Comparison of ENCODE assay signal across 9 mouse cellular contexts in the genomic region with DNA sequence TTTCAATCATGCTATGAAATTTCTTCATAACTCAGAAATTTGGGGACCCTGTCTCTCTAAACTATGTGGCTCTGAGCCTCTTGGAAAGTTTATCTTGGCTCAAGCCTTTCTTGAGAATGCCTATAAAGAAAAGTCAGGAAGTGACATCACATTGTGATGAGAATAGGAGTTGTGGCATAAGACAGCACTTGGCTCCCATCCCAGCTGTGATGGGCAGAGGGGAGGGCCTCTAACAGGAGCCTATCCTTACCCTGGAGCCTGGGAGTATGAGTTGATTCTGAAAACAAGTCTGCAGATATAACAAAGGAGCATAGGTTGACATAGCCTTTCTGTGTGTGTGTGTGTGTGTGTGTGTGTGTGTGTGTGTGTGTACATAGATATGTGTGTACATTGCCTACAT.
DNase-seq lines count a peak whose midpoint lies in the region; ATAC-seq and TF ChIP-seq lines count a peak whose summit lies in the region.
"Had no signal": no experiment of that assay in that cellular context is flagged by ENCODE, and none has a peak within 500 bp of the region (broad histone marks: within the 10 kb centered on the region; RNA-seq: fewer than 3 reads in every experiment).

No protein-coding gene starts in this region.

- peaks cover 21% of the 10 kb centered on the region for H3K4me1 ChIP-seq in heart, embryonic 12.5 days (replicated peaks)
- peaks cover 9% of the 10 kb centered on the region for H3K4me1 ChIP-seq in kidney, embryonic 15.5 days

- H3K27me3 ChIP-seq in heart, embryonic 12.5 days (replicated peaks): no peaks in the 10 kb centered on the region
- H3K27me3 ChIP-seq in kidney, embryonic 15.5 days: no peaks in the 10 kb centered on the region

- no peak overlapping the region for H3K27ac ChIP-seq in heart, embryonic 12.5 days (ENCODE audit: poor library complexity, severe bottlenecking)
- H3K27ac ChIP-seq in kidney, embryonic 15.5 days: peak overlapping the region; percentile 81

- no peak for DNase-seq in heart, adult 8-10 months (ENCODE audit: low spot score)
- peak; percentile 20 for DNase-seq in brain, embryonic 14.5 days (ENCODE audit: low read depth)
- peak; percentile 26 for DNase-seq in lung, postnatal 25 days (ENCODE audit: low spot score)
- DNase-seq in layer of hippocampus, adult 18-20 months (ENCODE audit: low spot score in 2 of 2): no peak
- DNase-seq in right cerebral cortex, adult 18-20 months: no peak
- DNase-seq: forebrain, postnatal 0 days; liver, postnatal 0 days had no signal

- no peak for TF ChIP-seq CTCF in brain, embryonic 14.5 days (IDR thresholded peaks at IDR 0.05; ENCODE audit: borderline replicate concordance, extremely low read depth, insufficient read depth, insufficient read length)

- TF ChIP-seq POLR2A in brain, embryonic 14.5 days (IDR thresholded peaks at IDR 0.05; ENCODE audit: borderline replicate concordance, extremely low read depth, insufficient read depth, insufficient read length, poor library complexity, severe bottlenecking): no peak

- no peaks in the 10 kb centered on the region for H3K9me3 ChIP-seq in heart, embryonic 12.5 days (replicated peaks)
- no peaks in the 10 kb centered on the region for H3K9me3 ChIP-seq in kidney, embryonic 15.5 days (replicated peaks)

- no peak overlapping the region for H3K4me3 ChIP-seq in heart, embryonic 12.5 days
- no peak overlapping the region for H3K4me3 ChIP-seq in kidney, embryonic 15.5 days (replicated peaks)

- H3K4me2 ChIP-seq in heart, embryonic 12.5 days: no peak overlapping the region
- H3K4me2 ChIP-seq in kidney, embryonic 15.5 days: no peak overlapping the region

- H3K9ac ChIP-seq in heart, embryonic 12.5 days: no peak overlapping the region
- H3K9ac ChIP-seq in kidney, embryonic 15.5 days: no peak overlapping the region
- H3K9ac ChIP-seq: forebrain, postnatal 0 days; liver, postnatal 0 days had no signal

- peak; percentile 78 for ATAC-seq in heart, embryonic 12.5 days (ENCODE audit: insufficient number of reproducible peaks, low FRiP score)
- no peak for ATAC-seq in kidney, embryonic 15.5 days (replicated peaks; ENCODE audit: low FRiP score)
- ATAC-seq: liver, postnatal 0 days had no signal

- H3K36me3 ChIP-seq in heart, embryonic 12.5 days: no peaks in the 10 kb centered on the region
- no peaks in the 10 kb centered on the region for H3K36me3 ChIP-seq in kidney, embryonic 15.5 days

Comparison
In these comparisons a context has a peak if more than half of its experiments do, and no peak if none do; other contexts are left out.
1. DNase-seq: peak in brain, embryonic 14.5 days (single experiment) and lung, postnatal 25 days (single experiment); none in heart, adult 8-10 months (single experiment), layer of hippocampus, adult 18-20 months (0 of 2) and right cerebral cortex, adult 18-20 months (single experiment).